Mouse (Mus musculus): ENCODE measurements around the gene Ufsp2. TPM values are rescaled to one million over a fixed set of nuclear protein-coding genes. Genes with fewer than 3 reads are reported as not detected.

Ufsp2 gene
- total and polyA plus RNA-seq, 3 experiments, result 45.0 to 58.9 TPM; not detected in 1

GRCm38 (mm10) chr8:45986665-45987064 lies 11.3 kb downstream of the Ufsp2 start:
- H3K9me3 ChIP-seq (replicated peaks; ENCODE audit: insufficient read depth, low read length), result no peaks in the 10 kb centered on the region
- H3K4me1 ChIP-seq (ENCODE audit: control insufficient read depth in 1 of 2, insufficient read depth in 2 of 2, low read length in 2 of 2), result peaks cover 0 to 7% of the 10 kb centered on the region in 2 experiments; a peak in 2 of 4 replicates
- H3K27me3 ChIP-seq (ENCODE audit: control insufficient read depth in 1 of 2, insufficient read depth in 2 of 2, low read length in 2 of 2), result no peaks in the 10 kb centered on the region
- no peak overlapping the region for H3K4me3 ChIP-seq (ENCODE audit: control insufficient read depth in 1 of 2, insufficient read depth in 1 of 2, low read depth in 2 of 2, low read length in 2 of 2)
- peak; percentile 59 for DNase-seq (ENCODE audit: low read depth, low spot score)
- TF ChIP-seq TBP (IDR thresholded peaks at IDR 0.05; ENCODE audit: low read depth, low read length), result no peak
- no peak for TF ChIP-seq ZMIZ1 (IDR thresholded peaks at IDR 0.05; ENCODE audit: low read depth, low read length)
- TF ChIP-seq MAFK (IDR thresholded peaks at IDR 0.05; ENCODE audit: borderline replicate concordance, low read depth, low read length), result peak; percentile 86
- TF ChIP-seq RCOR1 (IDR thresholded peaks at IDR 0.05; ENCODE audit: low read depth, low read length), result no peak
- 0 out of 2 replicates have a peak, but pooled peaks have one; percentile 20 for TF ChIP-seq GABPA (IDR thresholded peaks at IDR 0.05; ENCODE audit: low read depth, low read length)
- TF ChIP-seq ZNF384 (IDR thresholded peaks at IDR 0.05; ENCODE audit: low read depth, low read length), result no peak
- no peak for TF ChIP-seq SIN3A (IDR thresholded peaks at IDR 0.05; ENCODE audit: low read length)
- no peak for TF ChIP-seq TAL1 (IDR thresholded peaks at IDR 0.05; ENCODE audit: low read length)
- H3K79me2 ChIP-seq (ENCODE audit: control insufficient read depth, insufficient read depth, low read length, poor library complexity), result no peaks in the 10 kb centered on the region
- H3K27ac ChIP-seq (ENCODE audit: control insufficient read depth, low read depth, low read length), result no peak overlapping the region
- no peak overlapping the region for H3K9ac ChIP-seq (ENCODE audit: control insufficient read depth, low read depth, low read length, poor library complexity, severe bottlenecking)
- peaks cover 6 to 38% of the 10 kb centered on the region in 2 experiments; a peak in 3 of 4 replicates for H3K36me3 ChIP-seq (ENCODE audit: control insufficient read depth in 1 of 2, insufficient read depth in 2 of 2, low read length in 2 of 2)

GRCm38 (mm10) chr8:45988189-45988588 lies 12.9 kb downstream of the Ufsp2 start:
- H3K4me1 ChIP-seq (ENCODE audit: control insufficient read depth in 1 of 2, insufficient read depth in 2 of 2, low read length in 2 of 2), result peaks cover 0 to 7% of the 10 kb centered on the region in 2 experiments; a peak in 2 of 4 replicates
- no peaks in the 10 kb centered on the region for H3K9me3 ChIP-seq (replicated peaks; ENCODE audit: insufficient read depth, low read length)
- H3K79me2 ChIP-seq (ENCODE audit: control insufficient read depth, insufficient read depth, low read length, poor library complexity), result no peaks in the 10 kb centered on the region
- no peak overlapping the region for H3K27ac ChIP-seq (ENCODE audit: control insufficient read depth, low read depth, low read length)
- no peak overlapping the region for H3K9ac ChIP-seq (ENCODE audit: control insufficient read depth, low read depth, low read length, poor library complexity, severe bottlenecking)
- no peak for DNase-seq (ENCODE audit: low read depth, low spot score)
- no peak overlapping the region for H3K4me3 ChIP-seq (ENCODE audit: control insufficient read depth in 1 of 2, insufficient read depth in 1 of 2, low read depth in 2 of 2, low read length in 2 of 2)
- no peaks in the 10 kb centered on the region for H3K27me3 ChIP-seq (ENCODE audit: control insufficient read depth in 1 of 2, insufficient read depth in 2 of 2, low read length in 2 of 2)
- peaks cover 6 to 40% of the 10 kb centered on the region in 2 experiments; a peak in 3 of 4 replicates for H3K36me3 ChIP-seq (ENCODE audit: control insufficient read depth in 1 of 2, insufficient read depth in 2 of 2, low read length in 2 of 2)
- TF ChIP-seq POLR2A (IDR thresholded peaks at IDR 0.05; ENCODE audit: control insufficient read depth in 1 of 2, insufficient read depth in 1 of 2, low read depth in 1 of 2, low read length in 2 of 2, poor library complexity in 1 of 2) (no peak), SMC3 (IDR thresholded peaks at IDR 0.05; ENCODE audit: low read depth, low read length) (no peak), RCOR1 (IDR thresholded peaks at IDR 0.05; ENCODE audit: low read depth, low read length) (no peak), CHD2 (IDR thresholded peaks at IDR 0.05; ENCODE audit: low read length) (no peak), MXI1 (IDR thresholded peaks at IDR 0.05; ENCODE audit: low read depth, low read length) (no peak), MYB (IDR thresholded peaks at IDR 0.05; ENCODE audit: low read depth, low read length) (no peak), TBP (IDR thresholded peaks at IDR 0.05; ENCODE audit: low read depth, low read length) (no peak), NELFE (IDR thresholded peaks at IDR 0.05; ENCODE audit: low read depth, low read length) (no peak), BHLHE40 (IDR thresholded peaks at IDR 0.05; ENCODE audit: borderline replicate concordance, low read depth, low read length) (no peak), RAD21 (IDR thresholded peaks at IDR 0.05; ENCODE audit: low read depth, low read length) (no peak), POLR2AphosphoS5 (IDR thresholded peaks at IDR 0.05; ENCODE audit: borderline replicate concordance, low read depth, low read length) (no peak), NRF1 (IDR thresholded peaks at IDR 0.05; ENCODE audit: insufficient read depth, low read depth, low read length, poor library complexity, severe bottlenecking) (no peak), E2F4 (IDR thresholded peaks at IDR 0.05; ENCODE audit: borderline replicate concordance, low read depth, low read length) (no peak), GABPA (IDR thresholded peaks at IDR 0.05; ENCODE audit: low read depth, low read length) (no peak), TCF12 (IDR thresholded peaks at IDR 0.05; ENCODE audit: low read depth, low read length) (peak; percentile 20; the same call in 1 of the 2 replicates), UBTF (IDR thresholded peaks at IDR 0.05; ENCODE audit: borderline replicate concordance, insufficient read depth, low read depth, low read length) (no peak), POLR2AphosphoS2 (IDR thresholded peaks at IDR 0.05; ENCODE audit: low read length) (no peak), GATA1 (IDR thresholded peaks at IDR 0.05; ENCODE audit: low read depth, low read length) (peak; percentile 17; the same call in 1 of the 2 replicates), TAL1 (IDR thresholded peaks at IDR 0.05; ENCODE audit: low read length) (peak; percentile 17; the same call in 1 of the 2 replicates), ZMIZ1 (IDR thresholded peaks at IDR 0.05; ENCODE audit: low read depth, low read length) (no peak), ETS1 (IDR thresholded peaks at IDR 0.05; ENCODE audit: low read depth, low read length) (0 out of 2 replicates have a peak, but pooled peaks have one; percentile 17), ZC3H11A (IDR thresholded peaks at IDR 0.05; ENCODE audit: low read depth, low read length) (no peak)
